Mouse (Mus musculus): ENCODE measurements around the gene Otof. TPM values are rescaled to one million over a fixed set of nuclear protein-coding genes. Genes with fewer than 3 reads are reported as not detected.

The Otof gene
- total and polyA plus RNA-seq, 3 experiments = 0.04 to 0.07 TPM; not detected in 1

DNA sequence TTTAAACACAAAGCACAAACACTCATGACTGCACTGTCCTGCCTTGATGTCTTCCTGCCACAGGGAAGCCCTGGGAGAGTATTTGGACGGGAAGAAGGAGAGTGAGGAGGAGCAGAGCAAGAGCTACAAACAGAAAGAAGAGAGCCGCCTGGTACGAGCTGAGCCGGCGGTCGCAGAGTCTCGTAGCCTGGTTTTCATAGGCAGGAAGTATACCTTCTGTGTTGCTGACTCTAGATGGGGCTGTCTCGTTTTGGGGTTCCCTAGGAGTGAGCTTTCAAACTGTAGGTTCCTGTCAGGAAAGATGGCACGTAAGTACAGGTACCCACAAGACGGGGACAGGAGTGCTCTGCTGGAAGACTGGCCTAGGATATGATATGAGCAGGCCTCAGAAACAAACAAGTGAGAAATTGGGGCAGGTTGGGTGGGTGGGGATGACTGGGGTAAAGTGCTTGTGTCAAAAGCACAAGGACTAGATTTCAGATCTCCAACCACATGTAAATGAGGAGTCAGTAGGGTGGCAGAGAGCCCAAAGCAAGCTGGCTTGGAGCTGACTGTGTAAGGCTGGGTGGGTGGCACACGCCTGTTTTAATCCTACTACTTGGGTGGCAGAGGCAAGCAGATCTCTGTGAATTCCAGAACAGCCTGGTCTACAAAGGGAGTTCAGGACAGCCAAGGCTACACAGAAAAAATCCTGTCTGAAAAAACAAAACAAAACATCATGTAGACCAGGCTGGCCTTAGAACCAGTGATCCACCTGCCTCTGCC is 119.9 kb downstream of the Otof start:
- dilution Hi-C loops (cut with MboI; ENCODE audit: extremely low pct_ligation_motif_present, extremely low pct_unique_long_range_greater_than_20kb, low sequenced_read_pairs) = no loop called here
- H3K4me2 ChIP-seq (ENCODE audit: insufficient read depth, low read depth, poor library complexity, severe bottlenecking) = no peak overlapping the region
- no peak overlapping the region for H3K4me3 ChIP-seq (replicated peaks in 1 of 3; ENCODE audit: low read depth in 2 of 3, low read length in 2 of 3, poor library complexity in 1 of 3)
- H3K27ac ChIP-seq (ENCODE audit: insufficient read depth, low read depth) = no peak overlapping the region
- no peak for DNase-seq (ENCODE audit: extremely low read depth)
- in situ Hi-C loops (cut with MboI; ENCODE audit: low pct_ligation_motif_present, low pct_unique_long_range_greater_than_20kb, low sequenced_read_pairs) = no loop called here
- no peaks in the 10 kb centered on the region for H3K9me3 ChIP-seq (replicated peaks; ENCODE audit: low read length)
- no peaks in the 10 kb centered on the region for H3K27me3 ChIP-seq (replicated peaks)
- peaks cover 2 to 8% of the 10 kb centered on the region in 2 experiments; a peak in 2 of 4 replicates for H3K4me1 ChIP-seq (ENCODE audit: control insufficient read depth in 1 of 2, insufficient read depth in 2 of 2)
- no peak overlapping the region for H3K9ac ChIP-seq (ENCODE audit: insufficient read depth, low read depth)
- H3K36me3 ChIP-seq (replicated peaks in 1 of 2; ENCODE audit: control insufficient read depth in 1 of 2, insufficient read depth in 1 of 2, low read length in 1 of 2) = no peaks in the 10 kb centered on the region
- no peak for TF ChIP-seq CHD1 (IDR thresholded peaks at IDR 0.05; ENCODE audit: low read depth, low read length)
- TF ChIP-seq ZKSCAN1 (IDR thresholded peaks at IDR 0.05; ENCODE audit: borderline replicate concordance, low read depth, low read length) = no peak
- no peak for TF ChIP-seq RCOR1 (conservative IDR thresholded peaks at IDR 0.05; ENCODE audit: low read depth, low read length)
- no peaks in the 10 kb centered on the region for H3K79me2 ChIP-seq (replicated peaks; ENCODE audit: control insufficient read depth, extremely low read depth, insufficient read depth, poor library complexity, severe bottlenecking)

DNA sequence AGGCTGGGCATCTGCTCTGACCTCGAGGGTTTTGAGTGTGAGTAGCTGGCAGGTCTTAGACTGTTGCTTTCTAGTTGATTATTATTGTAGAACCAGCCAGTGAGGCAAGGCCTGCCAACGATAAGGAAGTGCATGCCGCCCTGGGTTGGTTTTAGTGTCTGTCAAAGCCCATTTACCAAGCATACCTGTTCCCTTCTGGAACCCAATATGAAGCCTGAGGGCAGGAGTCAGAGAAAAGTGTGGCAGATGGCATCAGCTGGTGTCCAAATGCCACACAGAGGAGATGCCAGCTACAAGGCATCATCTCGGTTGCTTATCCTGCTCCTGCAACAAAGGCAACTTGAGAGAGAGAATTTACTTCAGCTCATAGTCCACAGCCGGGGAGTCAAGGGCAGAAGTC is 120.9 kb downstream of the Otof start:
- in situ Hi-C loops (cut with MboI; ENCODE audit: low pct_ligation_motif_present, low pct_unique_long_range_greater_than_20kb, low sequenced_read_pairs) (no loop called here), dilution Hi-C loops (cut with MboI; ENCODE audit: extremely low pct_ligation_motif_present, extremely low pct_unique_long_range_greater_than_20kb, low sequenced_read_pairs) (no loop called here)
- no peak overlapping the region for H3K4me2 ChIP-seq (ENCODE audit: insufficient read depth, low read depth, poor library complexity, severe bottlenecking)
- H3K9me3 ChIP-seq (replicated peaks; ENCODE audit: low read length) = no peaks in the 10 kb centered on the region
- no peak for DNase-seq (ENCODE audit: extremely low read depth)
- H3K9ac ChIP-seq (ENCODE audit: insufficient read depth, low read depth) = no peak overlapping the region
- H3K79me2 ChIP-seq (replicated peaks; ENCODE audit: control insufficient read depth, extremely low read depth, insufficient read depth, poor library complexity, severe bottlenecking) = no peaks in the 10 kb centered on the region
- H3K4me1 ChIP-seq (ENCODE audit: control insufficient read depth in 1 of 2, insufficient read depth in 2 of 2) = peaks cover 2 to 8% of the 10 kb centered on the region in 2 experiments; a peak in 2 of 4 replicates
- no peak overlapping the region for H3K27ac ChIP-seq (ENCODE audit: insufficient read depth, low read depth)
- H3K36me3 ChIP-seq (replicated peaks in 1 of 2; ENCODE audit: control insufficient read depth in 1 of 2, insufficient read depth in 1 of 2, low read length in 1 of 2) = no peaks in the 10 kb centered on the region
- no peaks in the 10 kb centered on the region for H3K27me3 ChIP-seq (replicated peaks)
- TF ChIP-seq USF2 (conservative IDR thresholded peaks at IDR 0.05; ENCODE audit: low read depth, low read length) (no peak), MEF2A (IDR thresholded peaks at IDR 0.05; ENCODE audit: borderline replicate concordance, low read depth, low read length) (no peak), EP300 (IDR thresholded peaks at IDR 0.05; ENCODE audit: low read length) (no peak), RAD21 (IDR thresholded peaks at IDR 0.05; ENCODE audit: low read depth, low read length) (no peak), MAZ (IDR thresholded peaks at IDR 0.05; ENCODE audit: low read depth, low read length) (no peak), ELF1 (IDR thresholded peaks at IDR 0.05; ENCODE audit: low read depth, low read length) (no peak), CHD1 (IDR thresholded peaks at IDR 0.05; ENCODE audit: low read depth, low read length) (no peak), TBP (conservative IDR thresholded peaks at IDR 0.05; ENCODE audit: low read depth, low read length) (no peak), GABPA (IDR thresholded peaks at IDR 0.05; ENCODE audit: insufficient replicate concordance, low read depth, low read length) (no peak), RCOR1 (conservative IDR thresholded peaks at IDR 0.05; ENCODE audit: low read depth, low read length) (no peak), JUN (IDR thresholded peaks at IDR 0.05; ENCODE audit: insufficient read depth, low read depth, low read length) (no peak), MYC (IDR thresholded peaks at IDR 0.05; ENCODE audit: low read depth, low read length) (no peak), IRF4 (IDR thresholded peaks at IDR 0.05; ENCODE audit: low read depth, low read length) (no peak), MXI1 (IDR thresholded peaks at IDR 0.05; ENCODE audit: low read depth, low read length) (no peak), UBTF (IDR thresholded peaks at IDR 0.05; ENCODE audit: low read depth, low read length) (no peak), MAX (IDR thresholded peaks at IDR 0.05; ENCODE audit: low read length) (no peak), JUND (conservative IDR thresholded peaks at IDR 0.05; ENCODE audit: low read depth, low read length) (no peak), ETS1 (conservative IDR thresholded peaks at IDR 0.05; ENCODE audit: low read depth, low read length) (no peak)
- no peak overlapping the region for H3K4me3 ChIP-seq (replicated peaks in 1 of 3; ENCODE audit: low read depth in 2 of 3, low read length in 2 of 3, poor library complexity in 1 of 3)

Other genes with a start within 250 kb of the Otof start
- gene Selenoi, start 229.4 kb downstream of the Otof start, total RNA-seq (2012; rRNA removed) = 36.1 and 39.8 TPM in 2 replicates
- gene Selenoi, start 229.4 kb downstream of the Otof start, total RNA-seq (2014; rRNA removed) = 45.7 and 51.3 TPM in 2 replicates
- 21.0 and 27.0 TPM in 2 replicates for gene Selenoi, start 229.4 kb downstream of the Otof start, polyA plus RNA-seq (2012; ENCODE audit: insufficient read length, low read depth)
- 0.04 TPM in 1 of 2 replicates, not detected in the other for gene Drc1, start 180.5 kb downstream of the Otof start, total RNA-seq (2012; rRNA removed)
- gene Drc1, start 180.5 kb downstream of the Otof start, total RNA-seq (2014; rRNA removed) = not detected in 2 replicates
- gene Drc1, start 180.5 kb downstream of the Otof start, polyA plus RNA-seq (2012; ENCODE audit: insufficient read length, low read depth) = not detected in 2 replicates
- gene 1700001C02Rik, start 4.1 kb upstream of the Otof start, total RNA-seq (2012; rRNA removed) = not detected in 2 replicates
- gene 1700001C02Rik, start 4.1 kb upstream of the Otof start, total RNA-seq (2014; rRNA removed) = not detected in 2 replicates
- not detected in 2 replicates for gene 1700001C02Rik, start 4.1 kb upstream of the Otof start, polyA plus RNA-seq (2012; ENCODE audit: insufficient read length, low read depth)
- not detected in 2 replicates for gene Cib4, start 83.9 kb upstream of the Otof start, total RNA-seq (2012; rRNA removed)
- not detected in 2 replicates for gene Cib4, start 83.9 kb upstream of the Otof start, total RNA-seq (2014; rRNA removed)
- gene Cib4, start 83.9 kb upstream of the Otof start, polyA plus RNA-seq (2012; ENCODE audit: insufficient read length, low read depth) = not detected in 2 replicates
- gene Kcnk3, start 126.2 kb upstream of the Otof start, total RNA-seq (2012; rRNA removed) = not detected in 2 replicates
- gene Kcnk3, start 126.2 kb upstream of the Otof start, total RNA-seq (2014; rRNA removed) = not detected in 2 replicates
- not detected in 2 replicates for gene Kcnk3, start 126.2 kb upstream of the Otof start, polyA plus RNA-seq (2012; ENCODE audit: insufficient read length, low read depth)
- gene Slc35f6, start 186.0 kb upstream of the Otof start, total RNA-seq (2012; rRNA removed) = 8.9 and 10.5 TPM in 2 replicates
- 8.0 and 9.5 TPM in 2 replicates for gene Slc35f6, start 186.0 kb upstream of the Otof start, total RNA-seq (2014; rRNA removed)
- gene Slc35f6, start 186.0 kb upstream of the Otof start, polyA plus RNA-seq (2012; ENCODE audit: insufficient read length, low read depth) = 9.0 and 9.4 TPM in 2 replicates
- 89.4 and 99.1 TPM in 2 replicates for gene Cenpa, start 204.8 kb upstream of the Otof start, total RNA-seq (2012; rRNA removed)
- gene Cenpa, start 204.8 kb upstream of the Otof start, total RNA-seq (2014; rRNA removed) = 125 and 138 TPM in 2 replicates
- gene Cenpa, start 204.8 kb upstream of the Otof start, polyA plus RNA-seq (2012; ENCODE audit: insufficient read length, low read depth) = 143 and 163 TPM in 2 replicates
- gene Dpysl5, start 249.6 kb upstream of the Otof start, total RNA-seq (2012; rRNA removed) = 0.21 TPM in 1 of 2 replicates, not detected in the other
- not detected in 2 replicates for gene Dpysl5, start 249.6 kb upstream of the Otof start, total RNA-seq (2014; rRNA removed)
- not detected in 2 replicates for gene Dpysl5, start 249.6 kb upstream of the Otof start, polyA plus RNA-seq (2012; ENCODE audit: insufficient read length, low read depth)